Comparison of ENCODE assay signal across 31 mouse cellular contexts in genomic region chr4:104770331-104770730, GRCm38 (mm10). TPM values are rescaled to one million over a fixed set of nuclear protein-coding genes. Genes with fewer than 3 reads are reported as not detected.
DNase-seq lines count a peak whose midpoint lies in the region; ATAC-seq and TF ChIP-seq lines count a peak whose summit lies in the region.
"Had no signal": no experiment of that assay in that cellular context is flagged by ENCODE, and none has a peak within 500 bp of the region (broad histone marks: within the 10 kb centered on the region; RNA-seq: fewer than 3 reads in every experiment).

No protein-coding gene starts in this region.

- 37% methylated on average over 4 of the region's 4 CpGs for WGBS in forebrain, embryonic 13.5 days
- WGBS in forebrain, embryonic 16.5 days = 34% methylated on average over 4 of the region's 4 CpGs
- WGBS in liver, adult 2 months = 39% methylated on average over 4 of the region's 4 CpGs
- 66% methylated on average over 4 of the region's 4 CpGs for WGBS in liver, embryonic 12.5 days (ENCODE audit: insufficient replicate concordance)
- WGBS in midbrain, embryonic 13.5 days = 69% methylated on average over 4 of the region's 4 CpGs
- WGBS in midbrain, embryonic 14.5 days = 51% methylated on average over 4 of the region's 4 CpGs

- H3K9me3 ChIP-seq in forebrain, embryonic 13.5 days (replicated peaks) = no peaks in the 10 kb centered on the region
- no peaks in the 10 kb centered on the region for H3K9me3 ChIP-seq in forebrain, embryonic 16.5 days (ENCODE audit: control insufficient read depth, low read length)
- no peaks in the 10 kb centered on the region for H3K9me3 ChIP-seq in liver, embryonic 12.5 days (replicated peaks)
- H3K9me3 ChIP-seq in midbrain, embryonic 13.5 days = no peaks in the 10 kb centered on the region
- no peaks in the 10 kb centered on the region for H3K9me3 ChIP-seq in midbrain, embryonic 14.5 days (ENCODE audit: control insufficient read depth, low read length)
- H3K9me3 ChIP-seq: embryonic facial prominence, embryonic 13.5 days; embryonic facial prominence, embryonic 15.5 days; forebrain, embryonic 10.5 days; forebrain, embryonic 12.5 days had no signal

- no peak for TF ChIP-seq POLR2A in liver, adult 2 months (IDR thresholded peaks at IDR 0.05; ENCODE audit: extremely low read depth, insufficient read depth, low read length)
- TF ChIP-seq POLR2A in brain, embryonic 14.5 days (IDR thresholded peaks at IDR 0.05; ENCODE audit: borderline replicate concordance, extremely low read depth, insufficient read depth, insufficient read length, poor library complexity, severe bottlenecking) = no peak

- H3K4me1 ChIP-seq in forebrain, embryonic 13.5 days = peaks cover 17% of the 10 kb centered on the region
- H3K4me1 ChIP-seq in forebrain, embryonic 16.5 days (replicated peaks; ENCODE audit: control insufficient read depth, insufficient read depth, low read length) = peaks cover 8% of the 10 kb centered on the region; the same call in 1 of the 2 replicates
- peaks cover 26% of the 10 kb centered on the region for H3K4me1 ChIP-seq in liver, adult 2 months (ENCODE audit: control insufficient read depth, insufficient read depth, low read length)
- H3K4me1 ChIP-seq in liver, embryonic 12.5 days = no peaks in the 10 kb centered on the region
- peaks cover 3% of the 10 kb centered on the region; the same call in 1 of the 2 replicates for H3K4me1 ChIP-seq in midbrain, embryonic 13.5 days (replicated peaks)
- H3K4me1 ChIP-seq in midbrain, embryonic 14.5 days (ENCODE audit: control insufficient read depth, insufficient read depth, low read length) = no peaks in the 10 kb centered on the region
- H3K4me1 ChIP-seq: embryonic facial prominence, embryonic 13.5 days; embryonic facial prominence, embryonic 15.5 days; forebrain, embryonic 10.5 days; forebrain, embryonic 12.5 days had no signal

- no peaks in the 10 kb centered on the region for H3K27me3 ChIP-seq in forebrain, embryonic 13.5 days
- H3K27me3 ChIP-seq in forebrain, embryonic 16.5 days (replicated peaks; ENCODE audit: control insufficient read depth, insufficient read depth, low read length) = no peaks in the 10 kb centered on the region
- H3K27me3 ChIP-seq in liver, adult 2 months (ENCODE audit: control insufficient read depth, insufficient read depth, low read length) = no peaks in the 10 kb centered on the region
- H3K27me3 ChIP-seq in liver, embryonic 12.5 days (replicated peaks) = no peaks in the 10 kb centered on the region
- no peaks in the 10 kb centered on the region for H3K27me3 ChIP-seq in midbrain, embryonic 13.5 days
- H3K27me3 ChIP-seq in midbrain, embryonic 14.5 days (ENCODE audit: control insufficient read depth, insufficient read depth, low read length) = no peaks in the 10 kb centered on the region
- H3K27me3 ChIP-seq: CH12.LX; forebrain, embryonic 12.5 days had no signal

- H3K27ac ChIP-seq in forebrain, embryonic 13.5 days = no peak overlapping the region
- H3K27ac ChIP-seq in forebrain, embryonic 16.5 days (ENCODE audit: low read length) = no peak overlapping the region
- no peak overlapping the region for H3K27ac ChIP-seq in liver, adult 2 months (replicated peaks; ENCODE audit: insufficient read depth, low read depth, low read length)
- H3K27ac ChIP-seq in liver, embryonic 12.5 days = no peak overlapping the region
- no peak overlapping the region for H3K27ac ChIP-seq in midbrain, embryonic 13.5 days
- no peak overlapping the region for H3K27ac ChIP-seq in midbrain, embryonic 14.5 days (replicated peaks; ENCODE audit: low read depth, low read length)
- H3K27ac ChIP-seq: embryonic facial prominence, embryonic 13.5 days; embryonic facial prominence, embryonic 15.5 days; forebrain, embryonic 10.5 days; forebrain, embryonic 12.5 days had no signal

- H3K4me3 ChIP-seq in forebrain, embryonic 13.5 days = no peak overlapping the region
- H3K4me3 ChIP-seq in forebrain, embryonic 16.5 days (replicated peaks; ENCODE audit: low read length) = no peak overlapping the region
- H3K4me3 ChIP-seq in liver, adult 2 months (ENCODE audit: insufficient read depth, low read depth, low read length) = no peak overlapping the region
- no peak overlapping the region for H3K4me3 ChIP-seq in liver, embryonic 12.5 days
- H3K4me3 ChIP-seq in midbrain, embryonic 13.5 days (replicated peaks) = no peak overlapping the region
- no peak overlapping the region for H3K4me3 ChIP-seq in midbrain, embryonic 14.5 days (replicated peaks; ENCODE audit: low read depth, low read length)
- H3K4me3 ChIP-seq: embryonic facial prominence, embryonic 13.5 days; embryonic facial prominence, embryonic 15.5 days; erythroblast, embryonic 14.5 days; forebrain, embryonic 10.5 days; forebrain, embryonic 12.5 days had no signal

- H3K4me2 ChIP-seq in forebrain, embryonic 13.5 days = no peak overlapping the region
- no peak overlapping the region for H3K4me2 ChIP-seq in forebrain, embryonic 16.5 days (ENCODE audit: low read length)
- no peak overlapping the region for H3K4me2 ChIP-seq in liver, embryonic 12.5 days
- no peak overlapping the region for H3K4me2 ChIP-seq in midbrain, embryonic 13.5 days (replicated peaks)
- no peak overlapping the region for H3K4me2 ChIP-seq in midbrain, embryonic 14.5 days (ENCODE audit: low read length)
- H3K4me2 ChIP-seq: embryonic facial prominence, embryonic 13.5 days; embryonic facial prominence, embryonic 15.5 days; forebrain, embryonic 12.5 days had no signal

- H3K9ac ChIP-seq in forebrain, embryonic 13.5 days = no peak overlapping the region
- no peak overlapping the region for H3K9ac ChIP-seq in forebrain, embryonic 16.5 days (replicated peaks; ENCODE audit: low read depth, low read length)
- no peak overlapping the region for H3K9ac ChIP-seq in liver, adult 2 months (ENCODE audit: low read depth, low read length)
- H3K9ac ChIP-seq in liver, embryonic 12.5 days = no peak overlapping the region
- H3K9ac ChIP-seq in midbrain, embryonic 13.5 days (replicated peaks) = no peak overlapping the region
- no peak overlapping the region for H3K9ac ChIP-seq in midbrain, embryonic 14.5 days (replicated peaks; ENCODE audit: low read length)
- H3K9ac ChIP-seq: embryonic facial prominence, embryonic 13.5 days; embryonic facial prominence, embryonic 15.5 days; forebrain, embryonic 12.5 days had no signal

- ATAC-seq in forebrain, embryonic 13.5 days = peak; percentile 50; the same call in 1 of the 2 replicates
- no peak for ATAC-seq in forebrain, embryonic 16.5 days
- ATAC-seq in liver, embryonic 12.5 days = no peak
- 0 out of 2 replicates have a peak, but pooled peaks have one; percentile 3 for ATAC-seq in midbrain, embryonic 13.5 days
- ATAC-seq in midbrain, embryonic 14.5 days (ENCODE audit: low FRiP score, low TSS enrichment) = no peak
- ATAC-seq: activated CD4-positive, CD25-positive, alpha-beta regulatory T cell, adult 4 months; CD4-positive, CD25-positive, alpha-beta regulatory T cell, adult 4 months; Patski had no signal

- peaks cover 19% of the 10 kb centered on the region; the same call in 1 of the 2 replicates for H3K79me2 ChIP-seq in liver, adult 2 months (ENCODE audit: control insufficient read depth, insufficient read depth, low read length)

- H3K36me3 ChIP-seq in forebrain, embryonic 13.5 days (ENCODE audit: poor library complexity, severe bottlenecking) = no peaks in the 10 kb centered on the region
- no peaks in the 10 kb centered on the region for H3K36me3 ChIP-seq in forebrain, embryonic 16.5 days (ENCODE audit: control insufficient read depth, insufficient read depth)
- H3K36me3 ChIP-seq in liver, adult 2 months (ENCODE audit: control insufficient read depth, insufficient read depth, low read length) = peaks cover 5% of the 10 kb centered on the region; the same call in 1 of the 2 replicates
- H3K36me3 ChIP-seq in liver, embryonic 12.5 days = no peaks in the 10 kb centered on the region
- H3K36me3 ChIP-seq in midbrain, embryonic 13.5 days = no peaks in the 10 kb centered on the region
- H3K36me3 ChIP-seq in midbrain, embryonic 14.5 days (ENCODE audit: control insufficient read depth, insufficient read depth, low read length) = no peaks in the 10 kb centered on the region
- H3K36me3 ChIP-seq: embryonic facial prominence, embryonic 13.5 days; embryonic facial prominence, embryonic 15.5 days; forebrain, embryonic 10.5 days; forebrain, embryonic 12.5 days; G1E had no signal

- peak; percentile 54 for DNase-seq in liver, adult 2 months (ENCODE audit: extremely low read depth, low read depth, low spot score)
- no peak for DNase-seq in midbrain, embryonic 14.5 days
- peak; percentile 61 for DNase-seq in brain, embryonic 14.5 days (ENCODE audit: low read depth)
- DNase-seq: adrenal gland, adult 8-10 months; adrenal gland, postnatal 14 days; adrenal gland, postnatal 36 days; B cell, adult 2 months; cerebellum, adult 11 months; cerebellum, adult 18-20 months; cerebellum, adult 8-10 months; cerebellum, adult 9-11 months; cerebellum, postnatal 14 days; cerebellum, postnatal 36 days; embryo, embryonic 11 days had no signal

- no peak for TF ChIP-seq CTCF in liver, adult 2 months (IDR thresholded peaks at IDR 0.05; ENCODE audit: low read depth, low read length)
- TF ChIP-seq CTCF in brain, embryonic 14.5 days (IDR thresholded peaks at IDR 0.05; ENCODE audit: borderline replicate concordance, extremely low read depth, insufficient read depth, insufficient read length) = no peak

RNA-seq across cellular contexts. Expression of gene C8b, which starts 4.2 kb away (rescaled TPM):
- polyA plus RNA-seq in forebrain, embryonic 13.5 days (2015; fragmentation: Nextera tagmentation; extraction: Ambion mirVana) = 0.25 TPM in 1 of 2 replicates, not detected in the other
- 0.25 TPM in 1 of 2 replicates, not detected in the other for polyA plus RNA-seq in forebrain, embryonic 16.5 days (2015; fragmentation: Nextera tagmentation; extraction: Ambion mirVana)
- 244 and 263 TPM in 2 replicates for total RNA-seq in liver, adult 2 months (2014; rRNA removed)
- polyA plus RNA-seq in liver, adult 2 months (2012; rRNA removed) = 62.9 and 83.5 TPM in 2 replicates
- polyA plus RNA-seq in liver, embryonic 12.5 days (2016; fragmentation: Nextera tagmentation; extraction: Ambion mirVana) = 5.3 and 5.7 TPM in 2 replicates
- not detected in 2 replicates for polyA plus RNA-seq in midbrain, embryonic 13.5 days (2015; fragmentation: Nextera tagmentation; extraction: Ambion mirVana)
- polyA plus RNA-seq in midbrain, embryonic 14.5 days (2014; fragmentation: Nextera tagmentation; extraction: Ambion mirVana) = 0.22 TPM in 1 of 2 replicates, not detected in the other
- 0.19 TPM in 2 replicates for polyA plus RNA-seq in brain, embryonic 14.5 days (2012; rRNA removed)
- total RNA-seq: adrenal gland, adult 18-20 months; common myeloid progenitor, adult 5-6 weeks had no signal
- polyA plus RNA-seq: activated CD4-positive, CD25-positive, alpha-beta regulatory T cell, adult 4 months; CD4-positive, CD25-positive, alpha-beta regulatory T cell, adult 4 months; embryonic facial prominence, embryonic 11.5 days; embryonic facial prominence, embryonic 13.5 days; erythroblast, embryonic 14.5 days; forebrain, embryonic 10.5 days; forebrain, embryonic 12.5 days; G1E; Patski had no signal

Comparison
In these comparisons a context has a peak if more than half of its experiments do, and no peak if none do; other contexts are left out.
1. ATAC-seq: peak in forebrain, embryonic 13.5 days (single experiment) and midbrain, embryonic 13.5 days (single experiment); none in forebrain, embryonic 16.5 days (single experiment), liver, embryonic 12.5 days (single experiment) and midbrain, embryonic 14.5 days (single experiment).